Mouse (Mus musculus): ENCODE data around the gene AL732309.1.
"Not testable (repeated sequence)": the region's sequence is repeated elsewhere in the genome, so short reads cannot be mapped to it uniquely, and the experiment has no call there.

Gene AL732309.1

DNA sequence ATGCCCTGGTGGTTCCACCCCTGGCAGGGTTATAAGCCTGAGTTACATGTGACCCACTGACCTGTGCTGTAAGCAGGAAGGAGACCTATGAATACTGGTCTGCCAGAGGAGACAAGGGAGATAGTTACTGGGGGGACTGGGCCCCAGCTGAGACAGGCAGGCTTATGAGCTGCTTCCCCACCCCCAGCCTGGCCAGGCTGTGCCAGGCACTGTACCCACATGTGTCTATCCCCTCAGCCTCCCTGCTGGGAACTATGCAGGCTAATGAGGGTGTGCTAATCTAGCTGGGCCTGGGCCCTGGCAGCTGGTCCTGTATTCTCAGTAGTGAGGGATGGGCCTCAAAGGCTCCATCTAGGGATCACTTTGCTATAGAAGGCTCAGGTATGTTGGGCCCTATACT, 20.6 kb upstream of the AL732309.1 start:
- DNase-seq (ENCODE audit: extremely low spot score) = no peak

DNA sequence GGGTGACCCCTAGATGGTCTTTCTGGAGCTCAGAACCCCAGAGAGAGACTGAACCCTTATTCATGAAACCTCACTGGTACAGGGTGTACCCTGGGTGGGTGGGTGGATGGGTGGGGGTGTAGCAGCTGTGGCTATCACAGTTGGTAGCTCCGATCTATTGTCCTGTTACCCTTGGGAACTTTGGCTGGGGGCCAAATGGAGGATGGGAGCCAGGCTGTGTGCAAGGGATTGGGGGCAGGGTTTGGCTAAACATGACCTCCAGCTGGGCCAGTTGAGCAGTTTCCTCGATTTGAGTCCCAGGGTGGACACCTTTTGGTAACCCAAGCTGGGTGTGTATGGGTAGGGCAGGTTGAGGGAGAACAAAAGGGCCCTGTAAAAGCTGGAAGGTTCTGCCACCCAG, 20.1 kb upstream of the AL732309.1 start:
- no peak for DNase-seq (ENCODE audit: extremely low spot score)

DNA sequence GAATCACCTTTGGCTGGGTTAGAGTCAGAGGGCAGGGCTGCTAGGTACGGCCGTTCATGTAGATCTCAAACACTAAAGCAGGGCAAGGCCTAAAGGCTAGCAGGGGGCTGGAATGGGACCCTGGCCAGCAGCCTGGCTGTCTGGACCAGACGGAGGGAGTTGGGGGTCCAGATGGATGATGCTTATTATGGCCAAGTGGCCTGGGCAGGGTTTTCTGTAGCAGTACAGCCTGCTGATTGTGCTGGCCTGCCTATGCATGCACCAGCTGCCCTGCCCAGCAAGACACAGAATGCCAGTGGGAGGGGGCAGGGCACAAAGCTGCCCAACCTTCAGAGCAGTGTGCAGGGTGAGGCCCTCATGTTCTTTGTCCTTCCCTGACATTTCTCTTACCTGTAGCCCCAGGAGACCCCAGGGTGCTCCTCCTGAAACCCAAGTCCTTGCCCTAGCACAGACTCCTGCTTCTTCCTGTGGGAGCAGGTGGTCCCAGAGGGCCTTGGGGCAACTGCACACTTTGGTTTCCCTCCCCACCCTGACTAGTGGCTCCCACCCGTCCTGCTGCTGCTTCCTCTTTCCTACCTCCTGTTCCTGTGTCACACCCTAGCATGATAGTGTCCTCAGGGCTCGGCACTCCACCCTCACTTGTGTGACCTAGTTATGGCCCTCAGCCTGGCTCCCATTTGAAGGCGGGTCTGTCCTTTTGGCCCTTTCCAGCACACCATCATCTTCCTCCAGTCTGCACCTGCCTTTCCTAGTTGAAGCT, 19.4 kb upstream of the AL732309.1 start:
- no peak for DNase-seq (ENCODE audit: extremely low spot score)

DNA sequence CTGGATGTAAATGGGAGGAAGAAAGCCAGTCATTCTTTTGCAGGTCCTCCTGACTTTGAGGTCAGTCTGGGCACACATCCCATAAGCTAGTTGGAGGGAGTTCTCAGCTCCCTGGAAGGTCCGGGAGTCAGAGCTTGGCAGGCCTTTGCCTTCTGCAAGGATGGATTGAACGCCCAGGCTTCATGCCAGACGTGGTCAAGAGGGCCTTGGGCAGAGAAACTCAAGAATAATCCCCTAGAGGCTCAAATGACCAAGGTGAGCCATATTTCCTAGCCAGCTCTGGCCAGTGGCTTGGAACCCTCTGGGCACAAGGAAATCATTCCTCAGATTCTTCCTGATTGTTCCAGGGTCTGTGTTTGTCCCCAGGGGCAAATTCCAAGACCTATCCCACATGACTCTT, 18.2 kb upstream of the AL732309.1 start:
- no peak for DNase-seq (ENCODE audit: extremely low spot score)

DNA sequence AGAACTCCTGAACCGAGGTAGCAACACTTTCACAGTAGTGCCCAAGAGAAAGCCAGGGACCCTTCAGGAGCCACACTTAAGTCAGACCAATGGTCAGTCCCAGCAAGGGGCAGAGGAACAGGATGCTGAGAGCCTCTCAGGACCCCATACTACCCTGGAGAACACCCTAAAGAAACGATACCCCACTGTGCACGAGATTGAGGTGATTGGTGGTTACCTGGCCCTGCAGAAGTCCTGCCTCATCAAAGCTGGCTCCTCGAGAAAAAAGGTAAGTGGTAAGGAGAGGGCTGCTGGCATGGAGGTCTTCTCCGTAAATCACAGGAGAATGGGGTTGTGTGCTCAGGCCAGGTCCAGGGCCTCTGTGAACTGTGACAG, 17.6 kb upstream of the AL732309.1 start:
- DNase-seq (ENCODE audit: extremely low spot score) = no peak

DNA sequence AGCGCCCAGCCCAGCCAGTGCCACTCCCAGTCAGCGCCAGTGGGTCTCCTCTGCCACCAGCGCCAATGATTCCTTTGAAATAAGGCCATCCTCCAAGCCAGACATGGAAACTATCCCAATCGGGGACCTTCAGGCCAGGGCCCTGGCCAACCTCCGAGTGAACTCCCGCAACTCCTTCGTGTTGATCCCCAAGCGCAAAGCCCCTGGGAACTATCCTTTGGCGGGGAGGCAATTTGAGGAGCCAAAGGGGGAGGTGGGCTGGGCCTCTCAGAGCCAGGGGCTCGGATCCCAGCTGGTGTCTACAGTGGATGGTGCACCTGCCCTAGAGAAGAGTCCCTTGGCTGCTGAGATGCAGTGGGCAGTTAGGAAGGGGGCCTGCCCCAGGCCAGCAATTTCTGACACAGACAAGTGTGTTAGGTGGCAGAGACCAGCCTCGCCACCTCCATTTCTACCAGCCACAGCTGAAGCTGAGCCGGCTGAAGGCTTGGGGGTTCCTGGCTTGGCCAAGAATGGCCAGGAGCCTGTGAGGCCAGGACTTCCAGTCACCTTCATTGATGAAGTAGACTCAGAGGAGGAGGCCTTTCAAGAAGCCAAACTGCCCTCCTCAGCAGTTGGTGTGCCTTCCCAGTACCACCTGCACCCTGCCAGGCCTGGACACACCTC, 17.1 kb upstream of the AL732309.1 start:
- no peak for DNase-seq (ENCODE audit: extremely low spot score)

DNA sequence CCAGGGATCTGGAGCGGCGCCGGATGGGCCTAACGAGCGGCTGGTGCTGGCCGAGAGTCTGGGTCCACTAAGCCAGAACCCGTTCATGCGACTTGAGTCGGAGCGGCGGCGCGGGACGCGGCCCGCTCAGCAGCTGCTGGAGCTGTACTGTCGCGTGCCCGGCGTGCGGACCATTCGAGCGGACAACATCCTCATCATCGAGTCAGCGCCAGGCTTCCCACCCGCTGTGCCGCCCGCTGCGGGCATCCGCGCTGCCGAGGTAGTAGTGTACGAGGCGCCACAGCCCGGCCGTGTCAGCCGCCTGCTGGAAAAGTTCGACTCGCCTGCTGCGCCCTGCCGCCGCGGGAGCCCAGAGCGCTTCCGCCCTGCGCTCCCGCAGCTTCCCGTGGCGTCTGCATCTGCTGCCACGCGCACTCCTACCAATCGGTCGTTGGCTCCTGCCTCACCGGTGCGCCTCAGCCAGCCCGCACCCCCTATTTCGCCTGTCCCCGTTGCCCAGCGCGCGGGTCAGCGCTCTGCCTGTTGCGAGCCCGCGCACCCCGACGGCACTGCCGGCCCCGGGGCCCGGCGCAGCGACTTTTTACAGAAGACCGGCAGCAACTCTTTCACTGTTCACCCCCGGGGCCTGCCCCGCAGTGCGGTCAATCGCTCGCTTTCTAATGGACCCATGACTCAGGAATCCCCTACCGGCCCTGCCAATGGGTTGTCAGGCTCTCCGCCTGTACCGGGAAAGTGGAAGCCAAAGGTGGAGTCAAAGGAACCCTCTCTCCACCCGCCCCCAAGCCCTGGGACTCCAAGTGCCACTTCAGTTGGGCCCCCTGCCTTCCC, 16.3 kb upstream of the AL732309.1 start:
- DNase-seq (ENCODE audit: extremely low spot score) = peak; percentile 16

DNA sequence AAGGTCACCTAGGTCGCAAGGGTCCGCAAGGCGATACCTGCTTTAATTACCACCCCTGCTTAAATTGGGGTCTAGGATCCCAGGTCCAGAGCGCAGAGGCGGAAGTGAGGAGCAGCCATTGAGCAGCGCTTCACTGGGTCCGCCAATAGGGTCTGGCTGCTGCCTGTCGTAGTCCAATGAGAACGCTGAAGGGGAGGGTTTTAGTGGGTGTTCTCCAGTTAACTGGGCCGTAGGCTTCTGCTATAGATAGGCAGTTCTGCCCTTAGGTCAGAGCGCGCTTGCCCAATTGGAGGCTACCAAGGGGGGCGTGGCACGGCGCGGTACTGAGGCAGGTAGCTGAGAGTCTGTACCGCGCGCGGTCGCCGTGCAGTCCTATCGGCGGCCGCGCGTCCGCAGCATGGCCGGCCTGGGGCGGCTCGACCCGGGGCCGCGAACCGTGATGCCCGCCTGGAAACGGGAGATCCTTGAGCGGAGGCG, 15.7 kb upstream of the AL732309.1 start, which contains the start of gene Tprn:
Tprn (plus strand) TSS at position 328 of the 477 bp plus-strand sequence.
- DNase-seq (ENCODE audit: extremely low spot score) = peak; percentile 90

DNA sequence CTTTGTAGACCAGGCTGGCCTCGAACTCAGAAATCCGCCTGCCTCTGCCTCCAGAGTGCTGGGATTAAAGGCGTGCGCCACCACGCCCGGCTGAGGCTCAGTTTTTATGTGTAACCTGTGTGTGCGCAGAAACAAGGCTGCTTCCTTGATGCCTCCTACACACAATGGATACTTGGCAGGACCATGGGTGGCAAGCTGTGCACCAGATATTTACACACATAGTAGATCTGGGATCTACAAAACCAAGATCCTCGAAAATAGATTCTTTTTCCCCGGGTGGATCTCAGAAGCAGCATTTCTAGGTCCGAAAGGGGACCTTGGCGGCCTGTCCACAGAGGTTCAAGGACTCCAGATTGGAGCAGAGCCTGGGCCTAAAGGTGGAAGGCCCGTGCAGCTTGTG, 15.2 kb upstream of the AL732309.1 start:
- no peak for DNase-seq (ENCODE audit: extremely low spot score)

DNA sequence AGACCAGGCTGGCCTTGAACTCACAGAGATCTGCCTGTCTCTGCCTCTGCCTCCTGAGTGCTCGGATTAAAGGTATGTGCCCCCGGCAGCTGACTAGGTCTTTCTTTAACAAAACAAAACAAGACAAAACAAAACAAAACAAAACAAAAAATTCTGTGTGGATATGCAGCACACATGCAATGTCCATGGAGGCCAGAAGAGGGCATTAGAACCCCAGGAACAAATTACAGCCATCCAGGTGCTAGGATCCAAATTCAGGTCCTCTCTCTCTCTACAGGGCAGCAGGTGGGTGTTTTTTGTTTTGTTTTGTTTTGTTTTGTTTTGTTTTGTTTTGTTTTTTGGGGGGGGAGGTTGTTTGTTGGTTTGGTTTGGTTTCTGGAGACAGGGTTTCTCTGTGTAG, 12.2 kb upstream of the AL732309.1 start:
- DNase-seq (ENCODE audit: extremely low spot score) = no peak

DNA sequence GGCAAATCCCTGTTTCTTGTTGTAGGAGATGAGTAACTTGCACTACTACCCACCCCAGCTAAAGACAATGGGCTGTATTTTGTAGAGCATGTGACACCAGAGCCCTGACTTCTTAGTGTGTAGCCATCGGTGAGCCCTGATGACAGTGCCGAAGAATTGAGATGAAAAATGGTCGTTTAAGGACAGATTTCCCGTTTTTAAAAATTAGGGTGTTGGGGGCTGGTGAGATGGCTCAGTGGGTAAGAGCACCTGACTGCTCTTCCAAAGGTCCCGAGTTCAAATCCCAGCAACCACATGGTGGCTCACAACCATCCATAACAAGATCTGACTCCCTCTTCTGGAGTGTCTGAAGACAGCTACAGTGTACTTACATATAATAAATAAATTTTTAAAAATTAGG, 10.6 kb upstream of the AL732309.1 start:
- DNase-seq (ENCODE audit: extremely low spot score) = not testable (repeated sequence)

DNA sequence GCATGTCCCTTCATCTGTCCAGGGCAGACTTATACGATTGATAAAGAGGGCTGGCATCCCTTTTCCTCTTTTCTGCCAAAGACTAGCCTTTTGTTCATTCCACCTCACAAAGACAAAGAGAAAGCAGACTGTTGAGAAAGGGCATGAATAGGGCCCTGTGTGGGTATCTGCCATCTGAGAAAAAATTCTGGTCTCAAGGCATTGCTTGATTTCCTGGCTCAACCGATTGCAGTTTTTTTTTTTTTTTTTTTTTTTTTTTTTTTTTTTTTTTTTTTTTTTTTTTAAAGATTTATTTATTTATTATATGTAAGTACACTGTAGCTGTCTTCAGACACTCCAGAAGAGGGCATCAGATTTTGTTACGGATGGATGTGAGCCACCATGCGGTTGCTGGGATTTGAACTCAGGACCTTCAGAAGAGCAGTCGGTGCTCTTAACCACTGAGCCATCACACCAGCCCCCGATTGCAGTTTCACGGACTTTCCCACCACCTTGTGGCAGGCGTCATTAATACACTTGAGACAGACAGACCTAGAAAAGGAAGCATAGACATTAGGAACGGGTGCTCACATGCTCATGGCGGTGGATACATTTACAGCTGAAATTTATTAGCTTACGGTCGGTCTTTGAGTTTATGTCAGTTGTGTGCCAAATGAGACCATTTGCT, 9.9 kb upstream of the AL732309.1 start:
- DNase-seq (ENCODE audit: extremely low spot score) = peak; percentile 45

DNA sequence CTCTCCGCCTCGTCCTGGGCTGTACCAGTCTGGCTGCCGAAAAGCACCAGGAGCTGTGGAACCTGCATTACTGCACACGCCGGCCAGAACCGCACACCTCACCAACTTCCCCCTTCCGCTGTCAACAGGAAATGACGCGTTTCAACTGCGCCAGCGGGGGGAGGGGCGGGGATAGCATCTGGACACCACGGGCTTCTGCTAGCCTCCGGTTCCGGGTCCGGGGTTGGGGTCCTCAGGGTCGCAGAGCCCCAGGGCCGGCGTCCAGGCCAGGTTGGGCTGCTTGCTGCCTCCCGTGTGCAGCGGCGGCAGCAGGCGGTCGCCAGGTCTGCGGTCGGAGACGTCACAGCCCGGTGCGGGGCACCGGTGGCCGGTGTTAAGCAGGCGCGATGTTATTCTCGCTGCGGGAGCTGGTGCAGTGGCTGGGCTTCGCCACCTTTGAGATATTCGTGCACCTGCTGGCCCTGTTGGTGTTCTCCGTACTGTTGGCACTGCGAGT, 8.7 kb upstream of the AL732309.1 start, which contains the start of gene Tmem203:
Tmem203 (plus strand) TSS at position 156 of the 496 bp plus-strand sequence.
- peak; percentile 95 for DNase-seq (ENCODE audit: extremely low spot score)

DNA sequence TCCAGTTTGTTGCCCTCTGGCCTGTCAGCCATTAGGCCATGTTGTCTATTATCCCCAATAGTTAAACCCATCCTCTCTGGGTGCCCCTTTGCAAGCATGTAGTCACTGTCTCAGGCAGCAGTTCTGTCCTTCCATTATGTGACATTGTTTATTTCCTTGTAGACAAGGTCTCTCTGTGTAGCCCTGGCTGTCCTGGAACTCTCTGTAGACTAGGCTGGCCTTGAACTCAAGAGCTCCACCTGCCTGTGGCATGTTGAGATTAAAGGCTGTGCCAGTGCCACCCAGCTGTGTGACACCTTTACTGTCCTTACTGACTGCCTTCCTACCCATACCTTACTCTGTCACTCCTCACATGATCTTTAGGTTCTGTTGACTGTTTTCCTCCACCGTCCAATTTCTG, 5.7 kb upstream of the AL732309.1 start:
- no peak for DNase-seq (ENCODE audit: extremely low spot score)

DNA sequence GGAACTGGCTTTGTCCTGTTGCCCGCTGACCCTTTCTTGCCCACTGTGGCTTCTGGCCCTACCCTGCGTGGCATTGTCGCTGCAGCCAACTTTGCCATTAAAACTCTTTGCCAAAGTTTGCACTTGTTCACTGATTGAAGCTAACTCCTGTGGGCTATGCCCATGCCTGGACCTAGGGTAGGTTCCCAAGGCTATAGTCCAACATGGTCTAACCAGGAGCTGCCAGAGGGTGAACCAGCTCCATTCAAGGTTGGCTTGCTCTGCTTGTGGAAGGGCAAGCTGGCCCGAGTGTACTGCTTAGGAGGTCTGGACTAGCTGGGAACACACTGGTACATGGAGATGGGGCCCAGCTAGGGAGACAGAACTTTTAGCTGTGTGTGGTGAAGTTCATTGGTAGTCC, 2.5 kb downstream of the AL732309.1 start:
- DNase-seq (ENCODE audit: extremely low spot score) = no peak

DNA sequence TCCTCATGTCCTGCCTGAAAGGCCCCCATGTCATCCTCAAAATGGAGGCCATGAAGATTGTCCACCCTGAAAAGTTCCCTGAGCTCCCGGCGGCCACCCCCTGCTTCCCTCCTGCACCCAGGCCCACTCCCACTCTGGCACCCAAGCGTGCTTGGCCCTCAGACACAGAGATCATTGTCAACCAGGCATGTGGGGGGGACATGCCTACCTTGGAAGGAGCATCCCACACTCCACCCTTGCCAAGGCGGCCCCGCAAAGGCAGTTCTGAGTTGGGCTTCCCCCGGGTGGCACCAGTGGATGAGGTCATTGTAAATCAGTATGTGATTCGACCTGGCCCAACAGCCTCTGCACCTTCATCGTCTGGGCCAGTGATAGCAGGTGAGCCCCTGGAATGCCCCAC, 3.3 kb downstream of the AL732309.1 start:
- no peak for DNase-seq (ENCODE audit: extremely low spot score)

DNA sequence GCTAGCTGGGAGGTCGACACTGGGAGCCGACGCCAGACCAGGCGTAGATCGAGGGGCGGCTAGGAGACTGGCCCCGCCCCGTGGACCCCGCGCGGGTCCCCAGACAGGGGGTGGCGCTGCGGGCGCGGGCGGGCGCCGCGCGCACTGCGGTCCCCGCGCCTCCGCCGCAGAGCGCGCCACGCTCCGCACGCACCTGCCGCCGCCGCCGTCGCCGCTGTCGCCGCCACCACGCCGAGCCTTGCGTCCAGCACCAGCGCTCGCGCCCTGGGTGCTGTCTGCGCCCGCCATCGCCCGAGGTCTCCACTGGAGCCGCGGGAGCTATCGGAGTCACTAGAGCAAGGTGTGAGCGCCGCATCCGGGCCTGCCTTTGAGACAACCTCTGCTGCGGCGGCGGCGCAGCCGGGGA, 4.6 kb downstream of the AL732309.1 start, which contains the start of the genes Rnf208 and Cysrt1:
Rnf208 (plus strand) TSS at position 155 of the 406 bp plus-strand sequence.
Cysrt1 (minus strand) TSS at position 352 of the 406 bp plus-strand sequence.
- DNase-seq (ENCODE audit: extremely low spot score) = no peak

DNA sequence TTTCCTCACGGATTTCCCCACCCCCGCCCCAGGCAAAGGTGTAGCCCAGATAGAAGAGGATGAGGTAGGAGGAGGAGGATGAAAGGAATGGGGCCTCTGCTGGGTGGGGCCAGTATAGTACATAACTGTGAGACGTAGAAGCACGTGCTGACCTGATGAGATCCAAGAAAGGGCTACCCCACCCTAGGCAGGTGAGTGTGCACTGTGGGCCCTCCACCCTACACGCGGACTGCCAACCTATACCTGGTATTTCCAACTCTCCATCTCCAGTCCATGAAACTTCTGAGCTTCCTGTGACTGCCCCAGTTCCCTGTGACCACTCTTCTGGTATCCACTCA, 5.3 kb downstream of the AL732309.1 start:
- DNase-seq (ENCODE audit: extremely low spot score) = no peak

DNA sequence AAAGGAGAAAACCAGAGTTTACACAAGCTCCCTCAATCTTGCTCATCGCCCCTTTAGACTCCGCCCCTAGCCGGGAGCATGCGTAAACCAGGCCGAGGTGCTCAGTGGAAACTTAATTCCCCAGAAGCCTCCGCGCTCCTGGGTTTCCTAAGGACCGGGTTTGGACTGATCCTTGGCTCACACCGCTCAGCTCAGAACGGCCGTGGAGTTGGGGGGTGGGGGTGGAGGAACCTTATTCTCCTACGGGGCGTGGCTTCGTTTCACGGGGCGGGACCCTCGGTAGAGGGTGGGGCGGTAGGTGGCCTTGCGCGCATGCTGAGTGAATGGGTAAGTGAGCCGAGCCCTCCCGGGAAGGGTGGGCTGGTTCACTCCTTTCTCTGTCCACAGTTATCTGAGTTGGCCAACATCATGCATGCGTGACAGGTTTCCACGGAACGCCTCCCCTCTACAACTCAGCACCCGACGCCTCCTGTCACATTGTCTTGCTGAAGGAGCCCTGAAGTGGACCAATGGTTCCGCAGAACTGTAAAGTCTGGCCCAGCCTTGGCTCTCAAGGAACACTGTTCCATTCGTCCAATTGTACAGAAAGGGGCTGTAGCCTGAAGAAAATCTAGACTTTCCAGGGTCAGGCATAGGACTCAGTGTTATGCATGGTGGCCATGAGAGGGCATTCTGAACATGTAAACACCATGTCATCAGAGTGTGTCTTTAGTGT, 5.8 kb downstream of the AL732309.1 start:
- DNase-seq (ENCODE audit: extremely low spot score) = peak; percentile 75

DNA sequence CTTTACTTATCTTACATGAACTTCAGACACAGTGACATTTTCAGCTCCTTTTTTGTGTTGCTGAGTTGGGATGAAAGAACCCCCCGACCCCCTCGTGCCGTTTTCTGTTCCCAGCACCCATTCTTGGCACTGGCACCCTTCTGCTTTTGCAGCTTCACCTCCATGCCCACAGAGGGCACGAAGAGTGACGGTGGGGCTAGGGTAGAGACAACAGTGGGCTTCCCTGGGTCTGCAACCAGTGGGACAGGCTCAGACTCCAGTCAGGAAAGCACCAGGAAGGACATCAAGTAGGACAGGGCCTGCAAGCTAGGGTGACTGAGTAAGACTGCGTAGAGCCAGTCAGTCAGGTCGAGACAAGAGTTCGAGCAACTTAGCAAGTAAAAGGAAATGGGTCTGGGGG, 6.4 kb downstream of the AL732309.1 start:
- DNase-seq (ENCODE audit: extremely low spot score) = no peak

DNA sequence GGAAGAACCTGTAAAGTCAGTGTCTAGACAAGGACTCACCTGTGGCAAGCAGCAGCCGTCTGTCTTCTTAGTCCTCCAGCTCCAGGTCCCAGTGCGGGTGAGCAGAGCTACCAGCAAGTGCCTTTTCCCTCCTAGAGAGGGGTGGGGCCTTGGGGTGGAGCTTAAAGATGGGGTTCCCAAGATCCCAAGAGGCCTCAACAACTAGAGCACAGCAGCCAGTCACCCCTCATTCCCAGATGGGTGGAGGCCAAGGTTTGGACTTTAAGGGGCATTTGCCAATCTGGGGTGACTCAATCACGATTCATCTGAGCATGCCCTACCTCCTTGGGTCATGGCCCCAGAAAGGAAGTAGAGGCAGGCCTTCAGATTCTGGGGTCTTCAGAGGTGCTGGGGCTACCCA, 6.9 kb downstream of the AL732309.1 start:
- DNase-seq (ENCODE audit: extremely low spot score) = no peak

All from embryo, embryonic 9.5 days (tissue).